Mouse (Mus musculus) neural tube, embryonic 10.5 days (tissue): ENCODE results near the gene Ifnl3.
"Not testable (repeated sequence)": the region's sequence is repeated elsewhere in the genome, so short reads cannot be mapped to it uniquely, and the experiment has no call there.

Experiments used
- DNase-seq: peaks from one replicate; pipeline ENCODE4 v3.0.0-alpha.2; 2017; ENCODE audit warnings: low spot score; ENCODE audit errors: extremely low spot score

Ifnl3 gene

GRCm38 (mm10) chr7:28522536-28522935, at the start of gene Ifnl3:
Gene Ifnl3, plus strand, starts transcription at chr7:28522836.
- not testable (repeated sequence) for DNase-seq

GRCm38 (mm10) chr7:28476191-28476590, 46.4 kb upstream of the Ifnl3 start:
- DNase-seq, result no peak

GRCm38 (mm10) chr7:28477363-28477762, 45.3 kb upstream of the Ifnl3 start:
- DNase-seq, result no peak

GRCm38 (mm10) chr7:28478854-28479253, 43.8 kb upstream of the Ifnl3 start:
- DNase-seq, result no peak

GRCm38 (mm10) chr7:28482854-28483253, 39.8 kb upstream of the Ifnl3 start:
- no peak for DNase-seq

GRCm38 (mm10) chr7:28484192-28484591, 38.4 kb upstream of the Ifnl3 start:
- no peak for DNase-seq

- DNase-seq, result peak; percentile 21
Measured at GRCm38 (mm10) chr7:28488030-28488491, 34.6 kb upstream of the Ifnl3 start.

- peak; percentile 50 for DNase-seq
Measured at GRCm38 (mm10) chr7:28490410-28490809, 32.2 kb upstream of the Ifnl3 start.

- no peak for DNase-seq
Measured at GRCm38 (mm10) chr7:28490903-28491302, 31.7 kb upstream of the Ifnl3 start.

- no peak for DNase-seq
Measured at GRCm38 (mm10) chr7:28492310-28492709, 30.3 kb upstream of the Ifnl3 start.

GRCm38 (mm10) chr7:28495426-28495825, 27.2 kb upstream of the Ifnl3 start:
- DNase-seq, result no peak

GRCm38 (mm10) chr7:28505585-28505984, 17.1 kb upstream of the Ifnl3 start:
- no peak for DNase-seq

- DNase-seq, result not testable (repeated sequence)
Measured at GRCm38 (mm10) chr7:28509121-28509520, 13.5 kb upstream of the Ifnl3 start.

GRCm38 (mm10) chr7:28510405-28510974, 12.1 kb upstream of the Ifnl3 start, which contains the start of gene Ifnl2:
Gene Ifnl2, minus strand, starts transcription at chr7:28510455.
- DNase-seq, result not testable (repeated sequence)

GRCm38 (mm10) chr7:28511441-28511840, 11.2 kb upstream of the Ifnl3 start:
- DNase-seq, result no peak

- DNase-seq, result peak; percentile 78
Measured at GRCm38 (mm10) chr7:28527922-28528719, 5.5 kb downstream of the Ifnl3 start.

- DNase-seq, result no peak
Measured at GRCm38 (mm10) chr7:28532005-28532404, 9.4 kb downstream of the Ifnl3 start.

- not testable (repeated sequence) for DNase-seq
Measured at GRCm38 (mm10) chr7:28538886-28539285, 16.2 kb downstream of the Ifnl3 start.

GRCm38 (mm10) chr7:28540526-28540925, 17.9 kb downstream of the Ifnl3 start, which contains the start of gene Sycn:
Gene Sycn, plus strand, starts transcription at chr7:28540885.
- DNase-seq, result no peak

GRCm38 (mm10) chr7:28544051-28544601, 21.5 kb downstream of the Ifnl3 start:
- DNase-seq, result no peak

GRCm38 (mm10) chr7:28545048-28545890, 22.6 kb downstream of the Ifnl3 start:
- no peak for DNase-seq
